Mouse (Mus musculus) thymus, adult 2 months (tissue): Measurements from ENCODE around the gene Dock11. TPM values are rescaled to one million over a fixed set of nuclear protein-coding genes. Genes with fewer than 3 reads are reported as not detected.

Experiments used
- DNase-seq: peaks from one replicate; pipeline ENCODE4 v3.0.0; 2021
- H3K27ac ChIP-seq: fragments of 200-500 bp; 2 replicates; pipeline ENCODE4 v1.5.1; 2012; ENCODE audit warnings: low read length, control low read depth; ENCODE audit not compliant: control insufficient read depth, insufficient read depth
- H3K27me3 ChIP-seq: fragments of 200-500 bp; 2 replicates; pipeline ENCODE4 v1.6.1; 2012; ENCODE audit warnings: mild to moderate bottlenecking, low read length, moderate library complexity, mixed read lengths; ENCODE audit not compliant: control insufficient read depth, insufficient read depth
- H3K36me3 ChIP-seq: fragments of 200-500 bp; 2 replicates; pipeline ENCODE4 v1.6.1; 2012; ENCODE audit warnings: mild to moderate bottlenecking, low read length, moderate library complexity; ENCODE audit not compliant: control insufficient read depth, insufficient read depth
- H3K4me1 ChIP-seq: fragments of 200-500 bp; replicated peaks from 2 replicates; pipeline ENCODE4 v1.6.1; 2012; ENCODE audit warnings: low read length; ENCODE audit not compliant: control insufficient read depth, insufficient read depth
- H3K4me3 ChIP-seq: fragments of 200-500 bp; 2 replicates; pipeline ENCODE4 v1.5.1; 2012; ENCODE audit warnings: mild to moderate bottlenecking, low read length, control low read depth, moderate library complexity; ENCODE audit not compliant: control insufficient read depth, insufficient read depth
- CTCF ChIP-seq: fragments of 200-500 bp; IDR thresholded peaks from 2 replicates; pipeline ENCODE4 v1.5.1; 2012; ENCODE audit warnings: mild to moderate bottlenecking, control low read depth, low read length, moderate library complexity, borderline replicate concordance; ENCODE audit not compliant: control insufficient read depth, poor library complexity, insufficient read depth; ENCODE audit errors: extremely low read depth
- POLR2A ChIP-seq: fragments of 200-500 bp; IDR thresholded peaks from 2 replicates; pipeline ENCODE4 v1.6.1; 2012; ENCODE audit warnings: mild to moderate bottlenecking, low read length, control low read depth, moderate library complexity; ENCODE audit not compliant: control insufficient read depth, poor library complexity, insufficient read depth; ENCODE audit errors: extremely low read depth
- WGBS: fragments of 180-500 bp; shearing (Covaris S2); methylation state at CpG from one replicate; pipeline ENCODE4 v1.1.7; 2018; 5-methylcytosine and 5-hydroxymethylcytosine counted together
- polyA plus RNA-seq: library from polyadenylated mRNA; depleted of rRNA; stranded (reverse); fragments of >200 nt; gene quantifications from 2 replicates; pipeline ENCODE4 v1.2.3, GENCODE M21; 2012

Gene Dock11
- polyA plus RNA-seq, 1 experiment: 11.0 TPM

DNA sequence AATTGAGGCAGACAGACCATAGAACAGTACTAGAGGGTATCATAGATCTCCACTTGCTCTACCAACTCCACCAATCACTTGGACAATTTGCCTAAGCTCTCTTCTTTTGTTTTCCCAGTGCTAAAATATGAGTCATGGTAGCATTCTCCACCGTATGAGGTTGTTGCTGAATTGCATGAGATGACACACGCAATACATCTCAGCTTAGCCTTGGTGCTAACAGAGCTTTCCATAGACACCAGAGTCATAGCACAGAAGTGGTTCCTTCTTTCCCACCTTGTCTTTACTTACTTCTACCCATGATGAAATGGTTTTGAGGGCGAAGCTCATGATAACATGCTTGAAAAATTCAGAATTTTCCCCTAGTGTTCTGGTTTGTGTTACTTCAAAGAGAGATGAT lies 33.3 kb downstream of the Dock11 start:
- H3K27me3 ChIP-seq: no peaks in the 10 kb centered on the region
- peaks cover 9% of the 10 kb centered on the region for H3K4me1 ChIP-seq
- no peak for DNase-seq
- H3K4me3 ChIP-seq: no peak overlapping the region
- H3K27ac ChIP-seq: no peak overlapping the region
- TF ChIP-seq POLR2A (no peak), CTCF (no peak)
- no peaks in the 10 kb centered on the region for H3K36me3 ChIP-seq
- WGBS: 98% methylated on average over 3 of the region's 3 CpGs

DNA sequence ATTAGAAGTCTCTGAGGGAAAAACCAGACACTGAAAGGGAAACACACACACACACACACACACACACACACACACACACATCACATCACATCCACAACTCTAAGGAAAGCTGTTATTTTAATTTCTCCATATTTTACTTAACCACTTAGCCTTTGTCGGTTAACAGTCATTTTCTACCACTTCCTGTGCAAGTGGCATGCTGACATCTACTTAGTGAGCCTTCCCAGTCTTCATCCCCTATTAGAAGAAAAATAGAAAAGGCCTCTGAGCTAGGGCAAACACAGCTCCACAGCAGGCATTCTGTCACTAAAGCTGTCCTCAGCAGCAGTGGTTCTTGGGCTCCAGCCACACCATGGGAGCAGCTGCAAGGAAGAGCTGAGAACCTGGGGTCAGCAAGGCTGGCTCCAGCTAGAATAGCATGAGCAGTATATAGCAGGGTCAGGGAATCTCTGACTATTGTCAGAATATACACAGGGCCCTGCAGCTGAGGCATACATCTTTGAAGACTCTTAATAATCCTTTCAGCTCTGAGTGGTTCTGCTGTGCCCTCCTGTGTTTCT lies 36.2 kb downstream of the Dock11 start:
- TF ChIP-seq POLR2A: no peak
- no peak for TF ChIP-seq CTCF
- H3K4me3 ChIP-seq: no peak overlapping the region
- H3K4me1 ChIP-seq: peaks cover 9% of the 10 kb centered on the region
- H3K27ac ChIP-seq: peak overlapping the region; percentile 77
- DNase-seq: no peak
- H3K27me3 ChIP-seq: no peaks in the 10 kb centered on the region
- 8% methylated on average over 1 of the region's 1 CpGs for WGBS
- no peaks in the 10 kb centered on the region for H3K36me3 ChIP-seq

DNA sequence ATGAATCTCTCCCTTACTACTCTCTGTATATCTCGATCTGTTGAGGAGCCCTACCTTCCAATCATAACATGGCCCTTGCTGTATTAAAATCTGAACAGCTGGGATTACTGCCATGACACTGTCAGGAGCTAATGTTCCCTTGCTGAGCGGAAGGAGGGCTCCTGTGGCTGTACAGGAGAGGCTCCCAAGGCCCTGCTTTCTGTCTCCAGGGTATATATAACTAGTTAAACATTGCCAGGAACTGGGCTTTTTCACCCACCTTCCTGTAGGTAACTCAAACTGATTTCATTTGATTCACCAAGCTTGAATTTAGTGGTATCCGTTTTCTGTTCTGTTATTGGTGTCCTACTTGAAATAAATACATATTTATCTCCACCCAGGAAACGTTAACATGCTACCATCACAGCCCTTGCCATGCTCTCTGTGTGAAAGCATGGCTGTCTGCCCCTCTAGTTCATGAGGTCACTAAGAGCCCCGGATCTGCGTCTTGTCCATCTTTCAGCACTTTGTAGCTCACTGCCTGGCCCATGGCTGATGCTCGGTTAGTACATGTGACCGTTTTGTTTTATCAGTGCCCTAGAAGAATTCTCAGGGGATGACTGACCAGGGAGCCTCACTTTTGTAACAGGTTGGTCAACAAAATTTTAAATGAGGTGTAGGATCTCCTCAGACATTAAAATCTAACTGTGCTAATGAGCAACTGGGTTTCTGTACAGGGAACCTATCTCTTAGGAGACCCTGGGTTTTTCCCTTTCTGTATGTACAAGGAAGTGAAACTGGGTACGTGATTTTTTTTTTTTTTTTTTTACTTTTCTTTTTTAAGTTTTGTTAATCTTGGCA lies 41.7 kb downstream of the Dock11 start:
- WGBS: 82% methylated on average over 9 of the region's 9 CpGs
- Histone ChIP-seq H3K36me3 (no peaks in the 10 kb centered on the region), H3K4me1 (peaks cover 6% of the 10 kb centered on the region; the same call in 1 of the 2 replicates), H3K27ac (no peak overlapping the region), H3K27me3 (no peaks in the 10 kb centered on the region), H3K4me3 (no peak overlapping the region)
- no peak for DNase-seq
- TF ChIP-seq CTCF (no peak), POLR2A (no peak)

DNA sequence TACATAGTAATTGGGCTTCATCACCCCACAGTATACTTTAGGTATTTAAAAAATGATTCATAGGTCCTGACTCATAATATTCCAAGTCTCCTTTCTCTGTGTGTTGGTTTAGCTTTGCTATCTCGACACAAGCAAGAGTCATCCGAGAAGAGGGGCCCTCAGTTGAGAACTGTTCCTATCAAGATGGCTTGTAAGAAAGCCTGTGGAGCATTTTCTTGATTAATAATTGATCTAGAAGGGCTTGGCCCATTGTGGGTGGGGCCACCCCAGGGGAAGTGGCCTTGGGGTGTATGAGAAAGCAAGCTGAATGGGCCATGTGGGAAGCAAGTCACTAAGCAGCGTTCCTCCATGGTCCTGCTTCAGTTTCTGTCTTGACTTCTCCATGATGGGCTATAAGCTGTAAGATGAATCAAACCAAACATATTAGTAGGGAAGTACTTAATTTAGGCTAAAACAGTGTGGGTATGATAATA lies 42.3 kb downstream of the Dock11 start:
- Histone ChIP-seq H3K4me1 (peaks cover 2% of the 10 kb centered on the region; the same call in 1 of the 2 replicates), H3K4me3 (no peak overlapping the region), H3K27me3 (no peaks in the 10 kb centered on the region), H3K27ac (no peak overlapping the region), H3K36me3 (no peaks in the 10 kb centered on the region)
- no peak for DNase-seq
- 67% methylated on average over 3 of the region's 3 CpGs for WGBS
- TF ChIP-seq POLR2A (no peak), CTCF (no peak)

DNA sequence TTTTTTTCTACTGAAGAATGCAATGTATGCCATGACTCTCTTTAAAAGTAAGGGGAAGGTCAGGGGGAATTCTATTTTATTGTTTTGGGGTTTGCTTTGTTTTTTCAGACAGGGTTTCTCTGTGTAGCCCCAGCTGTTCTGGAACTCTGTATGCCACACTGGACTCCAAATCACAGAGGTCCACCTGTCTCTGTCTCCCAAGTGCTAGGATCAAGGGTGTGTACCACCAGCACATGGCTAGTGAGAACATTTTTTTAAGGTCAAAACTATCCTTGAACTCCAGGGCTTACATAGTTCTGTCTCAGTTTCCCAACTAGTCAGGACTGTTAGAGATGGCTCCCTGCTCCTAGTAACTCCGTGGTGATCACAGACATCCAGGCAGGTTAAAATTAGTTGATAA lies 43.3 kb downstream of the Dock11 start:
- no peak for TF ChIP-seq CTCF
- no peak for TF ChIP-seq POLR2A
- H3K36me3 ChIP-seq: no peaks in the 10 kb centered on the region
- H3K27ac ChIP-seq: no peak overlapping the region
- DNase-seq: no peak
- no peaks in the 10 kb centered on the region for H3K27me3 ChIP-seq
- WGBS: 89% methylated on average over 1 of the region's 1 CpGs
- peaks cover 2% of the 10 kb centered on the region; the same call in 1 of the 2 replicates for H3K4me1 ChIP-seq
- no peak overlapping the region for H3K4me3 ChIP-seq

DNA sequence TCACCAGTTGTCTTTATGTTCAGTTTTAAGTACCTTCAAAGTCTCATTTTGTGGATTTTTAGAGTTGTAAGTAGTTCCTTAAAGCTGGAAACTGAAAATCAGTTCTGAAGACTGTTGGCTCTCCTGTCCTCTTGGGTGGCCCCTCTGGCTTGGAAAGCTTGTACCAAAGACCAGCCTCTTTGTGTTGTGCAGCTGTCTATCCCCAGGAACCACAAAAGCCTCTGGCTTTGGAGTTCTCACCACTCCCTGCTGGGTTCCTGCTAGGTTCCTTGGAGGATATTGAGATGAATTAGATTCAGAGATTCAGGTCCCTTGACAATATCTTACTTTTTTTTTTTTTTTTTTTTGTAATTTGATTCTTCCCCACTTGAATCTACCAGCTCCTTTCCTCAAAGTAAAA lies 44.3 kb downstream of the Dock11 start:
- Histone ChIP-seq H3K36me3 (no peaks in the 10 kb centered on the region), H3K27ac (no peak overlapping the region), H3K4me1 (peaks cover 2% of the 10 kb centered on the region; the same call in 1 of the 2 replicates), H3K4me3 (no peak overlapping the region), H3K27me3 (no peaks in the 10 kb centered on the region)
- no peak for DNase-seq
- no peak for TF ChIP-seq CTCF
- no peak for TF ChIP-seq POLR2A
